In genomic region chr5:73193627-73194026, GRCm38 (mm10) we compare ENCODE assay signal across 10 mouse cellular contexts.
A peak's percentile ranks its signal among the peaks of the same experiment; 100 is the strongest.
DNase-seq lines count a peak whose midpoint lies in the region; ATAC-seq and TF ChIP-seq lines count a peak whose summit lies in the region.
"Had no signal": no experiment of that assay in that cellular context is flagged by ENCODE, and none has a peak within 500 bp of the region (broad histone marks: within the 10 kb centered on the region; RNA-seq: fewer than 3 reads in every experiment).

No protein-coding gene starts in this region.

- intact Hi-C loops in heart, postnatal 36 days (cut with DNase I) = no loop called here

- no peaks in the 10 kb centered on the region for H3K27me3 ChIP-seq in heart, embryonic 11.5 days (ENCODE audit: control insufficient read depth, insufficient read depth, low read length)
- H3K27me3 ChIP-seq in lung, postnatal 0 days (replicated peaks; ENCODE audit: insufficient read depth, low read length) = no peaks in the 10 kb centered on the region

- H3K9me3 ChIP-seq in heart, embryonic 11.5 days (replicated peaks; ENCODE audit: control insufficient read depth, low read length) = no peaks in the 10 kb centered on the region
- no peaks in the 10 kb centered on the region for H3K9me3 ChIP-seq in lung, postnatal 0 days (ENCODE audit: low read length)

- peak overlapping the region; percentile 52 for H3K4me2 ChIP-seq in heart, embryonic 11.5 days
- H3K4me2 ChIP-seq in lung, postnatal 0 days (replicated peaks; ENCODE audit: low read depth, low read length) = peak overlapping the region; percentile 38

- H3K9ac ChIP-seq in heart, embryonic 11.5 days (ENCODE audit: low read depth, low read length) = peak overlapping the region; percentile 47
- no peak overlapping the region for H3K9ac ChIP-seq in lung, postnatal 0 days (replicated peaks; ENCODE audit: low read depth)

- H3K36me3 ChIP-seq in heart, embryonic 11.5 days (ENCODE audit: control insufficient read depth, insufficient read depth, low read length) = peaks cover 5% of the 10 kb centered on the region; the same call in 1 of the 2 replicates
- H3K36me3 ChIP-seq in lung, postnatal 0 days (ENCODE audit: insufficient read depth, low read length) = no peaks in the 10 kb centered on the region

- DNase-seq in heart, postnatal 36 days = no peak
- DNase-seq in CD4-positive, CD25-positive, alpha-beta regulatory T cell, adult 2 months (ENCODE audit: low read depth, low spot score) = peak; percentile 52
- DNase-seq in heart, postnatal 4 days = peak; percentile 31
- DNase-seq in lung, postnatal 0 days (ENCODE audit: low spot score) = peak; percentile 73
- DNase-seq in layer of hippocampus, postnatal 25 days (ENCODE audit: extremely low spot score in 1 of 2, low spot score in 1 of 2) = no peak
- DNase-seq in ovary, postnatal 36 days (ENCODE audit: low spot score) = no peak
- DNase-seq in layer of hippocampus, postnatal 14 days (ENCODE audit: low spot score in 2 of 2) = no peak
- DNase-seq: adrenal gland, postnatal 25 days; kidney, postnatal 36 days had no signal

- peaks cover 27% of the 10 kb centered on the region for H3K4me1 ChIP-seq in heart, embryonic 11.5 days (ENCODE audit: control insufficient read depth, insufficient read depth, low read length)
- peaks cover 2% of the 10 kb centered on the region; the same call in 1 of the 2 replicates for H3K4me1 ChIP-seq in lung, postnatal 0 days (ENCODE audit: insufficient read depth, low read depth, low read length)

- peak overlapping the region; percentile 89 for H3K27ac ChIP-seq in heart, embryonic 11.5 days (ENCODE audit: low read depth, low read length)
- H3K27ac ChIP-seq in lung, postnatal 0 days (ENCODE audit: low read length) = peak overlapping the region; percentile 73

- TF ChIP-seq CTCF in lung, postnatal 0 days (IDR thresholded peaks at IDR 0.05) = no peak

- no peak overlapping the region; the same call in 1 of the 2 replicates for H3K4me3 ChIP-seq in heart, embryonic 11.5 days (ENCODE audit: low read depth, low read length)
- H3K4me3 ChIP-seq in lung, postnatal 0 days (ENCODE audit: low read depth, low read length) = no peak overlapping the region

- 0 out of 2 replicates have a peak, but pooled peaks have one; percentile 30 for TF ChIP-seq EP300 in lung, postnatal 0 days (IDR thresholded peaks at IDR 0.05)

- ATAC-seq in heart, embryonic 11.5 days (replicated peaks; ENCODE audit: insufficient number of reproducible peaks, low FRiP score, low TSS enrichment) = peak; percentile 65; the same call in 1 of the 2 replicates
- peak; percentile 90 for ATAC-seq in lung, postnatal 0 days

- WGBS in heart, embryonic 11.5 days (ENCODE audit: insufficient replicate concordance) = 16% methylated on average over 10 of the region's 10 CpGs
- 40% methylated on average over 10 of the region's 10 CpGs for WGBS in lung, postnatal 0 days

Comparison
In these comparisons a context has a peak if more than half of its experiments do, and no peak if none do; other contexts are left out.
1. DNase-seq: peak in CD4-positive, CD25-positive, alpha-beta regulatory T cell, adult 2 months (single experiment), heart, postnatal 4 days (single experiment) and lung, postnatal 0 days (single experiment); none in heart, postnatal 36 days (0 of 2), layer of hippocampus, postnatal 25 days (0 of 2), ovary, postnatal 36 days (single experiment) and layer of hippocampus, postnatal 14 days (0 of 2).